Mouse (Mus musculus) intestine, embryonic 15.5 days (tissue): ENCODE data around the gene Fam129b. TPM values are rescaled to one million over a fixed set of nuclear protein-coding genes. Genes with fewer than 3 reads are reported as not detected.
A peak's percentile ranks its signal among the peaks of the same experiment; 100 is the strongest.

Experiments
- ATAC-seq: fragments of 200-750 bp; cut with Nextera tagmentation; 2 replicates; pipeline ENCODE4 v1.8.0; 2017; ENCODE audit warnings: moderate TSS enrichment, moderate library complexity
- H3K27ac ChIP-seq: fragments of 300-500 bp; sonication (generic); 2 replicates; pipeline ENCODE4 v1.5.1; 2015; ENCODE audit warnings: mild to moderate bottlenecking, inconsistent platforms
- H3K27me3 ChIP-seq: fragments of 300-500 bp; sonication (generic); replicated peaks from 2 replicates; pipeline ENCODE4 v1.6.1; 2015; ENCODE audit warnings: inconsistent platforms
- H3K36me3 ChIP-seq: fragments of 300-500 bp; sonication (generic); 2 replicates; pipeline ENCODE4 v1.6.1; 2015; ENCODE audit warnings: inconsistent platforms
- H3K4me1 ChIP-seq: fragments of 300-500 bp; sonication (generic); replicated peaks from 2 replicates; pipeline ENCODE4 v1.6.1; 2015; ENCODE audit warnings: inconsistent platforms
- H3K4me2 ChIP-seq: fragments of 300-500 bp; sonication (generic); replicated peaks from 2 replicates; pipeline ENCODE4 v1.6.1; 2015; ENCODE audit warnings: mild to moderate bottlenecking, inconsistent platforms
- H3K4me3 ChIP-seq: fragments of 300-500 bp; sonication (generic); replicated peaks from 2 replicates; pipeline ENCODE4 v1.5.1; 2015; ENCODE audit warnings: inconsistent platforms
- H3K9ac ChIP-seq: fragments of 300-500 bp; sonication (generic); 2 replicates; pipeline ENCODE4 v1.6.1; 2015; ENCODE audit warnings: inconsistent platforms
- H3K9me3 ChIP-seq: fragments of 300-500 bp; sonication (generic); 2 replicates; pipeline ENCODE4 v1.6.1; 2016; ENCODE audit warnings: inconsistent platforms
- WGBS: fragments of 180-500 bp; shearing (Covaris S2); methylation state at CpG from one replicate; pipeline ENCODE4 v1.1.7; 2015; 5-methylcytosine and 5-hydroxymethylcytosine counted together
- polyA plus RNA-seq: library from polyadenylated mRNA; unstranded; fragments of >200 nt; fragmentation: Nextera tagmentation; extraction: Ambion mirVana; gene quantifications from 2 replicates; pipeline ENCODE4 v1.2.1, GENCODE M21; 2015

Gene Fam129b
- polyA plus RNA-seq, 1 experiment from 2014 or later: 40.4 TPM

- WGBS: 73% methylated on average over 9 of the region's 9 CpGs
- Histone ChIP-seq H3K9me3 (no peaks in the 10 kb centered on the region), H3K36me3 (peaks cover 2% of the 10 kb centered on the region; the same call in 1 of the 2 replicates), H3K4me2 (no peak overlapping the region), H3K4me1 (peaks cover 55% of the 10 kb centered on the region), H3K27ac (no peak overlapping the region), H3K27me3 (no peaks in the 10 kb centered on the region), H3K4me3 (no peak overlapping the region), H3K9ac (no peak overlapping the region)
- no peak for ATAC-seq
These were observed 26.2 kb downstream of the Fam129b start for GRCm38 (mm10) chr2:32902126-32902525.

GRCm38 (mm10) chr2:32903470-32903869 is 27.6 kb downstream of the Fam129b start:
- Histone ChIP-seq H3K4me1 (peaks cover 54% of the 10 kb centered on the region), H3K4me3 (no peak overlapping the region), H3K9me3 (no peaks in the 10 kb centered on the region), H3K27ac (no peak overlapping the region), H3K9ac (no peak overlapping the region), H3K4me2 (no peak overlapping the region), H3K27me3 (no peaks in the 10 kb centered on the region), H3K36me3 (peaks cover 2% of the 10 kb centered on the region; the same call in 1 of the 2 replicates)
- 93% methylated on average over 4 of the region's 4 CpGs for WGBS
- no peak for ATAC-seq

GRCm38 (mm10) chr2:32904637-32905036 is 28.7 kb downstream of the Fam129b start:
- Histone ChIP-seq H3K27me3 (no peaks in the 10 kb centered on the region), H3K9ac (no peak overlapping the region), H3K36me3 (peaks cover 2% of the 10 kb centered on the region; the same call in 1 of the 2 replicates), H3K27ac (peak overlapping the region; percentile 38), H3K4me1 (peaks cover 52% of the 10 kb centered on the region), H3K4me3 (no peak overlapping the region), H3K4me2 (peak overlapping the region; percentile 15; the same call in 1 of the 2 replicates), H3K9me3 (no peaks in the 10 kb centered on the region)
- WGBS: 65% methylated on average over 5 of the region's 5 CpGs
- no peak for ATAC-seq

- WGBS: 69% methylated on average over 8 of the region's 8 CpGs
- no peaks in the 10 kb centered on the region for H3K9me3 ChIP-seq
- H3K36me3 ChIP-seq: peaks cover 4% of the 10 kb centered on the region; the same call in 1 of the 2 replicates
- no peak overlapping the region for H3K9ac ChIP-seq
- peaks cover 50% of the 10 kb centered on the region for H3K4me1 ChIP-seq
- H3K4me2 ChIP-seq: peak overlapping the region; percentile 15; the same call in 1 of the 2 replicates
- peak overlapping the region; percentile 38 for H3K27ac ChIP-seq
- no peak overlapping the region for H3K4me3 ChIP-seq
- ATAC-seq: peak; percentile 45
- H3K27me3 ChIP-seq: no peaks in the 10 kb centered on the region
These were observed 29.4 kb downstream of the Fam129b start for GRCm38 (mm10) chr2:32905297-32905696.

GRCm38 (mm10) chr2:32907442-32907841 is 31.5 kb downstream of the Fam129b start:
- H3K36me3 ChIP-seq: 0 out of 2 replicates have a peak, but pooled peaks cover 9% of the 10 kb centered on the region
- H3K9me3 ChIP-seq: no peaks in the 10 kb centered on the region
- H3K9ac ChIP-seq: no peak overlapping the region
- H3K4me2 ChIP-seq: no peak overlapping the region
- no peak overlapping the region for H3K4me3 ChIP-seq
- peak overlapping the region; percentile 76 for H3K27ac ChIP-seq
- no peaks in the 10 kb centered on the region for H3K27me3 ChIP-seq
- peaks cover 47% of the 10 kb centered on the region for H3K4me1 ChIP-seq
- no peak for ATAC-seq
- 46% methylated on average over 8 of the region's 8 CpGs for WGBS

- H3K4me1 ChIP-seq: peaks cover 47% of the 10 kb centered on the region
- peak; percentile 46 for ATAC-seq
- no peak overlapping the region for H3K9ac ChIP-seq
These were observed 32.4 kb downstream of the Fam129b start for GRCm38 (mm10) chr2:32908272-32908671.

GRCm38 (mm10) chr2:32908796-32909195 is 32.9 kb downstream of the Fam129b start:
- Histone ChIP-seq H3K4me2 (peak overlapping the region; percentile 32), H3K27me3 (no peaks in the 10 kb centered on the region), H3K36me3 (0 out of 2 replicates have a peak, but pooled peaks cover 9% of the 10 kb centered on the region), H3K9me3 (no peaks in the 10 kb centered on the region), H3K4me1 (peaks cover 46% of the 10 kb centered on the region), H3K9ac (no peak overlapping the region), H3K27ac (peak overlapping the region; percentile 76), H3K4me3 (no peak overlapping the region)
- WGBS: 33% methylated on average over 11 of the region's 11 CpGs
- ATAC-seq: 0 out of 2 replicates have a peak, but pooled peaks have one; percentile 9

More at GRCm38 (mm10) chr2:32908272-32908671, 32.4 kb downstream of the Fam129b start:
- H3K36me3 ChIP-seq: 0 out of 2 replicates have a peak, but pooled peaks cover 9% of the 10 kb centered on the region
- H3K27me3 ChIP-seq: no peaks in the 10 kb centered on the region
- WGBS: 15% methylated on average over 6 of the region's 6 CpGs
- peak overlapping the region; percentile 76 for H3K27ac ChIP-seq
- no peak overlapping the region for H3K4me3 ChIP-seq
- H3K4me2 ChIP-seq: peak overlapping the region; percentile 32
- no peaks in the 10 kb centered on the region for H3K9me3 ChIP-seq

GRCm38 (mm10) chr2:32911639-32912182 is 35.8 kb downstream of the Fam129b start:
- WGBS: 83% methylated on average over 7 of the region's 7 CpGs
- no peaks in the 10 kb centered on the region for H3K9me3 ChIP-seq
- no peak for ATAC-seq
- H3K9ac ChIP-seq: no peak overlapping the region
- H3K36me3 ChIP-seq: 0 out of 2 replicates have a peak, but pooled peaks cover 13% of the 10 kb centered on the region
- no peak overlapping the region for H3K4me3 ChIP-seq
- no peaks in the 10 kb centered on the region for H3K27me3 ChIP-seq
- peaks cover 38% of the 10 kb centered on the region for H3K4me1 ChIP-seq
- H3K27ac ChIP-seq: no peak overlapping the region
- no peak overlapping the region for H3K4me2 ChIP-seq

- no peak overlapping the region for H3K4me3 ChIP-seq
- H3K9me3 ChIP-seq: no peaks in the 10 kb centered on the region
- no peak overlapping the region for H3K9ac ChIP-seq
- WGBS: 32% methylated on average over 19 of the region's 19 CpGs
- H3K4me2 ChIP-seq: no peak overlapping the region
- no peak overlapping the region for H3K27ac ChIP-seq
- peaks cover 32% of the 10 kb centered on the region for H3K4me1 ChIP-seq
- ATAC-seq: no peak
- H3K36me3 ChIP-seq: 0 out of 2 replicates have a peak, but pooled peaks cover 13% of the 10 kb centered on the region
- H3K27me3 ChIP-seq: no peaks in the 10 kb centered on the region
These were observed 36.4 kb downstream of the Fam129b start for GRCm38 (mm10) chr2:32912210-32912804.

GRCm38 (mm10) chr2:32914362-32914761 is 38.4 kb downstream of the Fam129b start:
- Histone ChIP-seq H3K4me1 (peaks cover 12% of the 10 kb centered on the region), H3K36me3 (peaks cover 14% of the 10 kb centered on the region), H3K9me3 (no peaks in the 10 kb centered on the region), H3K27me3 (no peaks in the 10 kb centered on the region), H3K27ac (peak overlapping the region; percentile 84), H3K4me3 (no peak overlapping the region), H3K9ac (peak overlapping the region; percentile 29), H3K4me2 (no peak overlapping the region)
- ATAC-seq: peak; percentile 26; the same call in 1 of the 2 replicates
- WGBS: 71% methylated on average over 5 of the region's 5 CpGs

- no peak overlapping the region for H3K4me3 ChIP-seq
- peak; percentile 61 for ATAC-seq
- peaks cover 12% of the 10 kb centered on the region for H3K4me1 ChIP-seq
- no peaks in the 10 kb centered on the region for H3K27me3 ChIP-seq
- peaks cover 18% of the 10 kb centered on the region for H3K36me3 ChIP-seq
- peak overlapping the region; percentile 29 for H3K9ac ChIP-seq
- H3K27ac ChIP-seq: peak overlapping the region; percentile 84
- WGBS: 40% methylated on average over 3 of the region's 3 CpGs
- H3K4me2 ChIP-seq: no peak overlapping the region
- H3K9me3 ChIP-seq: no peaks in the 10 kb centered on the region
These were observed 39.0 kb downstream of the Fam129b start for GRCm38 (mm10) chr2:32914896-32915295.

- H3K36me3 ChIP-seq: peaks cover 23% of the 10 kb centered on the region
- no peak for ATAC-seq
These were observed 41.6 kb downstream of the Fam129b start for GRCm38 (mm10) chr2:32917526-32917925.

More at GRCm38 (mm10) chr2:32917526-32917925, 41.6 kb downstream of the Fam129b start:
- Histone ChIP-seq H3K9me3 (no peaks in the 10 kb centered on the region), H3K9ac (no peak overlapping the region), H3K4me1 (peaks cover 10% of the 10 kb centered on the region), H3K27me3 (no peaks in the 10 kb centered on the region), H3K27ac (no peak overlapping the region), H3K4me3 (no peak overlapping the region), H3K4me2 (no peak overlapping the region)
- WGBS: 81% methylated on average over 11 of the region's 11 CpGs
